Comparison of ENCODE assay signal across 32 mouse cellular contexts in genomic region chr7:16054966-16055365, GRCm38 (mm10). TPM values are rescaled to one million over a fixed set of nuclear protein-coding genes. Genes with fewer than 3 reads are reported as not detected.
DNase-seq lines count a peak whose midpoint lies in the region; ATAC-seq lines count a peak whose summit lies in the region.
"Had no signal": no experiment of that assay in that cellular context is flagged by ENCODE, and none has a peak within 500 bp of the region (broad histone marks: within the 10 kb centered on the region; RNA-seq: fewer than 3 reads in every experiment).

No protein-coding gene starts in this region.

- no peak overlapping the region for H3K4me2 ChIP-seq in liver, embryonic 16.5 days (ENCODE audit: low read depth, low read length)
- no peak overlapping the region for H3K4me2 ChIP-seq in liver, embryonic 11.5 days
- no peak overlapping the region for H3K4me2 ChIP-seq in hindbrain, embryonic 12.5 days (replicated peaks)
- no peak overlapping the region for H3K4me2 ChIP-seq in forebrain, embryonic 15.5 days (replicated peaks)
- H3K4me2 ChIP-seq: embryonic facial prominence, embryonic 13.5 days; forebrain, embryonic 12.5 days; liver, embryonic 12.5 days; lung, embryonic 15.5 days; midbrain, embryonic 11.5 days had no signal

- no peaks in the 10 kb centered on the region for H3K9me3 ChIP-seq in liver, embryonic 16.5 days (replicated peaks; ENCODE audit: control insufficient read depth, low read length)
- no peaks in the 10 kb centered on the region for H3K9me3 ChIP-seq in liver, embryonic 11.5 days (ENCODE audit: control insufficient read depth, low read length)
- H3K9me3 ChIP-seq in hindbrain, embryonic 12.5 days (replicated peaks), result no peaks in the 10 kb centered on the region
- H3K9me3 ChIP-seq in forebrain, embryonic 15.5 days, result no peaks in the 10 kb centered on the region
- H3K9me3 ChIP-seq: forebrain, embryonic 12.5 days; heart, embryonic 10.5 days; liver, embryonic 12.5 days; lung, embryonic 15.5 days had no signal

- no peaks in the 10 kb centered on the region for H3K27me3 ChIP-seq in liver, embryonic 16.5 days (ENCODE audit: control insufficient read depth, insufficient read depth, low read depth, low read length)
- H3K27me3 ChIP-seq in liver, embryonic 11.5 days (replicated peaks; ENCODE audit: control insufficient read depth, insufficient read depth, low read length), result no peaks in the 10 kb centered on the region; the same call in 1 of the 2 replicates
- H3K27me3 ChIP-seq in hindbrain, embryonic 12.5 days, result peaks cover 3% of the 10 kb centered on the region; the same call in 1 of the 2 replicates
- peaks cover 3% of the 10 kb centered on the region; the same call in 1 of the 2 replicates for H3K27me3 ChIP-seq in forebrain, embryonic 15.5 days
- H3K27me3 ChIP-seq: lung, embryonic 15.5 days had no signal

- no peak overlapping the region for H3K9ac ChIP-seq in liver, embryonic 16.5 days (ENCODE audit: low read depth, low read length)
- H3K9ac ChIP-seq in liver, embryonic 11.5 days (ENCODE audit: low read depth, low read length), result no peak overlapping the region
- H3K9ac ChIP-seq in hindbrain, embryonic 12.5 days, result no peak overlapping the region
- no peak overlapping the region for H3K9ac ChIP-seq in forebrain, embryonic 15.5 days (replicated peaks)
- H3K9ac ChIP-seq: embryonic facial prominence, embryonic 13.5 days; forebrain, embryonic 12.5 days; liver, embryonic 12.5 days; lung, embryonic 15.5 days had no signal

- 54% methylated on average over 4 of the region's 4 CpGs for WGBS in liver, embryonic 16.5 days (ENCODE audit: insufficient replicate concordance)
- WGBS in liver, embryonic 11.5 days, result 63% methylated on average over 4 of the region's 4 CpGs
- 58% methylated on average over 4 of the region's 4 CpGs for WGBS in hindbrain, embryonic 12.5 days
- WGBS in forebrain, embryonic 15.5 days, result 67% methylated on average over 4 of the region's 4 CpGs

- no peak for ATAC-seq in liver, embryonic 16.5 days (ENCODE audit: low read depth)
- ATAC-seq in liver, embryonic 11.5 days (replicated peaks; ENCODE audit: low FRiP score), result no peak
- ATAC-seq in hindbrain, embryonic 12.5 days (ENCODE audit: low FRiP score), result no peak
- no peak for ATAC-seq in forebrain, embryonic 15.5 days (replicated peaks)
- ATAC-seq: CD4-positive, CD25-positive, alpha-beta regulatory T cell, adult 4 months; hindbrain, embryonic 16.5 days; liver, embryonic 12.5 days; Patski had no signal

- H3K4me3 ChIP-seq in liver, embryonic 16.5 days (ENCODE audit: low read depth, low read length), result no peak overlapping the region
- no peak overlapping the region for H3K4me3 ChIP-seq in liver, embryonic 11.5 days (ENCODE audit: low read depth, low read length)
- no peak overlapping the region for H3K4me3 ChIP-seq in hindbrain, embryonic 12.5 days
- no peak overlapping the region for H3K4me3 ChIP-seq in forebrain, embryonic 15.5 days
- H3K4me3 ChIP-seq: embryonic facial prominence, embryonic 13.5 days; erythroblast, embryonic 14.5 days; forebrain, embryonic 12.5 days; gastrocnemius, adult 2 months; heart, embryonic 10.5 days; liver, embryonic 12.5 days; lung, embryonic 15.5 days had no signal

- 0 out of 2 replicates have a peak overlapping the region, but pooled peaks have one; percentile 20 for H3K27ac ChIP-seq in liver, embryonic 16.5 days (ENCODE audit: low read length)
- no peak overlapping the region for H3K27ac ChIP-seq in liver, embryonic 11.5 days (ENCODE audit: low read depth, low read length)
- H3K27ac ChIP-seq in hindbrain, embryonic 12.5 days, result no peak overlapping the region
- no peak overlapping the region for H3K27ac ChIP-seq in forebrain, embryonic 15.5 days (replicated peaks)
- H3K27ac ChIP-seq: embryonic facial prominence, embryonic 13.5 days; forebrain, embryonic 12.5 days; gastrocnemius, adult 2 months; heart, embryonic 10.5 days; liver, embryonic 12.5 days; lung, embryonic 15.5 days had no signal

- no peak for DNase-seq in liver, embryonic 11.5 days (ENCODE audit: low spot score)
- DNase-seq in 3134 (ENCODE audit: extremely low read depth, insufficient read length, low spot score) (peak; percentile 40), A20 (ENCODE audit: low read depth, low spot score) (peak; percentile 83)
- peak; percentile 52 for DNase-seq in induced T-regulatory cell, adult 2 months (ENCODE audit: low read depth)
- no peak for DNase-seq in gastrocnemius, adult 18-20 months (ENCODE audit: low spot score)
- DNase-seq: cerebellum, adult 18-20 months; cerebellum, postnatal 36 days; embryo, embryonic 11 days; gastrocnemius, adult 2 months; kidney, adult 9 months; kidney, postnatal 14 days; spleen, adult 18-20 months; thymus, adult 18-20 months; thymus, postnatal 36 days had no signal

- H3K36me3 ChIP-seq in liver, embryonic 16.5 days (ENCODE audit: control insufficient read depth, insufficient read depth), result no peaks in the 10 kb centered on the region
- no peaks in the 10 kb centered on the region for H3K36me3 ChIP-seq in liver, embryonic 11.5 days (ENCODE audit: control insufficient read depth, insufficient read depth, low read length)
- H3K36me3 ChIP-seq in hindbrain, embryonic 12.5 days, result no peaks in the 10 kb centered on the region
- no peaks in the 10 kb centered on the region for H3K36me3 ChIP-seq in forebrain, embryonic 15.5 days
- H3K36me3 ChIP-seq: embryonic facial prominence, embryonic 13.5 days; forebrain, embryonic 12.5 days; heart, embryonic 10.5 days; liver, embryonic 12.5 days; lung, embryonic 15.5 days had no signal

- peaks cover 24% of the 10 kb centered on the region for H3K4me1 ChIP-seq in liver, embryonic 16.5 days (ENCODE audit: control insufficient read depth, low read depth, low read length)
- H3K4me1 ChIP-seq in liver, embryonic 11.5 days (replicated peaks; ENCODE audit: control insufficient read depth, insufficient read depth, low read length), result peaks cover 7% of the 10 kb centered on the region
- peaks cover 11% of the 10 kb centered on the region for H3K4me1 ChIP-seq in hindbrain, embryonic 12.5 days
- peaks cover 24% of the 10 kb centered on the region for H3K4me1 ChIP-seq in forebrain, embryonic 15.5 days

RNA-seq across cellular contexts. Expression of gene Zfp541, which starts 6.6 kb away (rescaled TPM):
- not detected in 2 replicates for polyA plus RNA-seq in liver, embryonic 16.5 days (2015; fragmentation: Nextera tagmentation; extraction: Ambion mirVana)
- not detected in 2 replicates for polyA plus RNA-seq in liver, embryonic 11.5 days (2014; fragmentation: Nextera tagmentation; extraction: Ambion mirVana)
- total RNA-seq in gastrocnemius, adult 18-20 months (2021), result not detected
- 0.05 and 0.07 TPM in 2 replicates for polyA plus RNA-seq in hindbrain, embryonic 12.5 days (2016; fragmentation: Nextera tagmentation; extraction: Ambion mirVana)
- polyA plus RNA-seq in forebrain, embryonic 15.5 days (2015; fragmentation: Nextera tagmentation; extraction: Ambion mirVana), result 0.09 TPM in 1 of 2 replicates, not detected in the other
- total RNA-seq: adrenal gland, adult 18-20 months; gastrocnemius, adult 2 months; hematopoietic stem cell, adult 5-6 weeks; monocyte, adult 5-6 weeks had no signal
- polyA plus RNA-seq: CD4-positive, CD25-positive, alpha-beta regulatory T cell, adult 4 months; forebrain, embryonic 12.5 days; heart, embryonic 10.5 days; heart, postnatal 0 days; limb, embryonic 11.5 days; liver, embryonic 12.5 days; lung, embryonic 15.5 days; midbrain, embryonic 11.5 days had no signal

RNA-seq across cellular contexts. Expression of gene Bicra, which starts 7.2 kb away (rescaled TPM):
- polyA plus RNA-seq in liver, embryonic 16.5 days (2015; fragmentation: Nextera tagmentation; extraction: Ambion mirVana), result 1.4 and 1.9 TPM in 2 replicates
- polyA plus RNA-seq in liver, embryonic 11.5 days (2014; fragmentation: Nextera tagmentation; extraction: Ambion mirVana), result 5.3 and 7.3 TPM in 2 replicates
- total RNA-seq in gastrocnemius, adult 18-20 months (2021), result 1 to 10 TPM; 5.5 to 6.6 TPM
- 10.3 and 10.7 TPM in 2 replicates for polyA plus RNA-seq in hindbrain, embryonic 12.5 days (2016; fragmentation: Nextera tagmentation; extraction: Ambion mirVana)
- 10.1 and 10.7 TPM in 2 replicates for polyA plus RNA-seq in forebrain, embryonic 15.5 days (2015; fragmentation: Nextera tagmentation; extraction: Ambion mirVana)

RNA-seq across cellular contexts. Expression of gene Napa, which starts 43.3 kb away (rescaled TPM):
- 162 and 163 TPM in 2 replicates for polyA plus RNA-seq in liver, embryonic 16.5 days (2015; fragmentation: Nextera tagmentation; extraction: Ambion mirVana)
- 167 and 174 TPM in 2 replicates for polyA plus RNA-seq in liver, embryonic 11.5 days (2014; fragmentation: Nextera tagmentation; extraction: Ambion mirVana)
- total RNA-seq in gastrocnemius, adult 18-20 months (2021), result 100 to 1,000 TPM; 101 to 131 TPM
- 182 and 191 TPM in 2 replicates for polyA plus RNA-seq in hindbrain, embryonic 12.5 days (2016; fragmentation: Nextera tagmentation; extraction: Ambion mirVana)
- polyA plus RNA-seq in forebrain, embryonic 15.5 days (2015; fragmentation: Nextera tagmentation; extraction: Ambion mirVana), result 186 and 200 TPM in 2 replicates

Comparison
In these comparisons a context has a peak if more than half of its experiments do, and no peak if none do; other contexts are left out.
1. DNase-seq: peak in 3134 (single experiment), A20 (single experiment) and induced T-regulatory cell, adult 2 months (single experiment); none in liver, embryonic 11.5 days (single experiment) and gastrocnemius, adult 18-20 months (single experiment).